Mouse (Mus musculus) adrenal gland, postnatal 25 days (tissue): ENCODE measurements around the gene Tmbim1. TPM values are rescaled to one million over a fixed set of nuclear protein-coding genes. Genes with fewer than 3 reads are reported as not detected.
"Not testable (repeated sequence)": the region's sequence is repeated elsewhere in the genome, so short reads cannot be mapped to it uniquely, and the experiment has no call there.

Experiments used
- DNase-seq: peaks from one replicate; pipeline ENCODE4 v3.0.0; 2021; ENCODE audit warnings: mixed read lengths
- total RNA-seq: library from RNA; stranded (reverse); gene quantifications from 2 replicates; pipeline ENCODE4 v1.2.3, GENCODE M21; 2021

Gene Tmbim1
- total RNA-seq, 1 experiment from 2014 or later = 84.7 TPM

DNA sequence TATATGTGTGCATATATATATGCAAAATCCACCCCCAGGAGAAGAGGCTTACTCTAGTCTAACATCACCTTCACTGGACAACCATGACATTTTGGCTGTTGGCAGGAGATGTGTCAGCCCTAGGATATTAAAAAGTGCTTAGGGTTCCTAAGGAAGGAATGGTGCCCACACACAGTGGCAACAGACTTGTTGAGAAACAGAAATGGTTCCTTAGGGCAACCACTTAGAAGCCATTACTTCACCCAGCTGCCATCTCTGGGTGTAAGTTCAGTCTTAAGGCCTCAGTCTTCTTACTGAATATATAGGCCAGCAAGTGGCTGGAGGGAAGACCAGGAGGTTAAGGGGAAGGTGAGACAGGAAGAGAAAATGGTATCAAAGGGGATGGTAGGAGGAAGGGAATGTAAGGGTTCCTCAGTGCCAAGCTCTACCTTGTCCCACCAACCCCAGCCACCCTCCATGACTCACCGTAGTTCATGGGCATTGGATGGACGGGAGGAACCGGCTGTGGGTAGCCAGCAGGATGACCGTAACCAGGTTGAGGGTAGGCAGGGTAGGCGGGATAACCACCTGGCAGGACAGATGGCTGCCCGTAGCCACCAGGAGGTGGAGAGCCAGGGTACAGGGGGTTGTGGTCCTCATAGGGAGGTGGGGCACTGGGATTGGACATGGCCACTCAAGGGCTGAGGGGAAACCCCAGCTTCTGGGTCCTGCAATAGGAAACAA, 10.5 kb downstream of the Tmbim1 start:
- DNase-seq = no peak

DNA sequence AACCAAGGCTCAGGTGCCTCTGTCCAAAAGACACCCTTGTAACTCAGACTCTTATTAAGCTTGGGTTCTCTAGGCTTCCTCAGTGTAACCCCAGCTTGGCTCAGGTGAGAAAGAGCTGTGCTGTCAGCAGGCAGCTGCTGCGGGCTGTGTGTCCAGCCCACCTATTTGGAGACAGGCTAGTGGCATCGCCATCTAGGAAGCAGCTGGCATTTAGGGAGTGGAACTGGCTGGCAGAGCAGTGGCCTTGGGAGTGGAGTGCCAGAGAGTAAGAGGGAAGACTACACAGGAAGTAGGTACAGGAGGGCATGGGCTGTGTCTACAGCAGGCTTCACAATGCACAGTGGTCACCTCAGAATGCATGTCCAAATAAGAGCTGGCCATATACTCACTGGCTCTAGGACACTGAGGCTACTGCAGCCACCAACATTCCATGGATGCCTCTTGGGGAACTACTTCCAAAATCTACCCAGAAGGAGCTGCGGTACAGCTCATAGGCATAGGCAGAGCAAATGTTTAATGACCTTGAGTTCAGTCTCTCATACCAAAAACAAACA, 11.3 kb downstream of the Tmbim1 start:
- DNase-seq = no peak

DNA sequence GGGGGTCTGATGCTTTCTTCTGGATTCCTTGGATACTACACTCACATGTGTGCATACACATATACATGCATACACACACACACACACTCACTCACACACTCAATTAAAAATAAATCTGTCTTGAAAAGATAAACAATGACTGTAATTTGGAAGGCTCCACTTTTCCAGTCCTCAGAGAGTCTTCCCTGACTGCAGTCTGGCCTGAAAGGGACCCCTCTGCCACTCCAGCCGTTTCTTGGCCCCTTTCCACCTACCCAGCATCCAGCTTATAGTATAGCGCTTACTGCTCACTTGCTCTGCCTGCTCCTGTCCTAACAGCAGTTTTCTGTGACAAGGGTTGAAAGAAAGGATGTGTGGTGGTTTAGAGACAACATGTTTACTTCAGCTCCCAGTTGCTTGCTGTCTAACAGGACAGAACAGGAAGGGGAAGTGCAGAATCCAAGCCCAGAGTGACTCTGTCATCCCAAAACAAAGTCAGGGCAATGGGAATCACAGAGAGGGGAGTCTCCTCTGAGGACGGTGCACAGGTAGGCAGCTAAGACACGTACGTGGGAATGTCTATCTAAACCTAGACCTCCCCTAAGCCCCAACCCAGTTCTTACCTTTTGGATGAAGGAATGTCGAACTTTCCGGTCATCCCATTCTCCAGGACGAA, 12.0 kb downstream of the Tmbim1 start:
- no peak for DNase-seq

DNA sequence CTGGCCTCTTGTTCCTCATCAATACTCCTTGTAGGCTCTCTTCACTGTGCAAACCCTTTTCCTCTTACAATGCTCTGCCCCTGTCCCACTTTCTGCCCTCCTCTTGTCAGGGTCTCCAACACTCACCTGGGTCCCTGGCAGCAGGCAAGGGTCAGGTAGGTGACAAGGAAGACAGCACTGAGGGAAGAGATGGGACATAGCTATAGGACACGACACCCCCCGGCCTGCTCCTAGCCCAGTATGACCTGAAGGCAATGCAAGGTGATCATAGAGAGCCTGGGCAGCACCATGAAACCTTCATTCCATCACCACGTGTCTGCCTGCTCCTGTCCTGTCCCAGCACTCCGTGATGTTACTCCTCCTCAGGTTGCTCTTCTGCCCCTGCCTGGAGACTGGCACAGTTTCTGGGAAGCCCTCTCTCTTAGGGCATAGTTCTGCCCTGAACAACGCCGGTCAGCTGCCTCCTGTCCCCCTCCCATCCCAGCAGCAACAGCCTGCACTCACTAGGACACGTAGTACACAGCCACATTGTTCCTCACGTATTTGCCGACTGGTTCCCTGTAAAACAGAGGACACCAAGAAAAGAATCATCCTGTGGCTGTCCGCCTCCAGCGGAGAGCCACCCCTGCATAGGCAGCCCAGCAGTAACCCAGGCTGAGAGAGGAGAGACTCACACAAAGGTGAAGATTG, 12.9 kb downstream of the Tmbim1 start:
- DNase-seq = no peak

DNA sequence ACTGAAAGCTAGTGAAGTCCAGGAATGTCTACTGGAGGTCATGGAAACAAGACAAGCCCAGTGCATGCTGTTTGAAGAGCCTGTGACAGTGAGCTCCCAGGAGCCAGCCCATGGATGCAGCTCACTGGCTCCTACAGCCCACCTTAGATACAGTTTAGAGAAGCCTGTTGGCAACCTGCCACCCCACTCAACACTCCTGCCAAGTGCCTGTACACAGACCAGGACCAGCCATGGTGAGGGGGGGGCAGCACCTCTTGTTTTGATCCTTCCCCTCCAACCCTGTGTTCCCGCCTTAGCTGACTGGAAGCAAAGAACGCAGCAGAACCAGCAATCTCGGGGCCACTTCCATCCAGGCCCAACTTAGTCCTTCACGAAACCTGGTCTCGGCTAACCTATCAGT, 15.3 kb downstream of the Tmbim1 start:
- no peak for DNase-seq

DNA sequence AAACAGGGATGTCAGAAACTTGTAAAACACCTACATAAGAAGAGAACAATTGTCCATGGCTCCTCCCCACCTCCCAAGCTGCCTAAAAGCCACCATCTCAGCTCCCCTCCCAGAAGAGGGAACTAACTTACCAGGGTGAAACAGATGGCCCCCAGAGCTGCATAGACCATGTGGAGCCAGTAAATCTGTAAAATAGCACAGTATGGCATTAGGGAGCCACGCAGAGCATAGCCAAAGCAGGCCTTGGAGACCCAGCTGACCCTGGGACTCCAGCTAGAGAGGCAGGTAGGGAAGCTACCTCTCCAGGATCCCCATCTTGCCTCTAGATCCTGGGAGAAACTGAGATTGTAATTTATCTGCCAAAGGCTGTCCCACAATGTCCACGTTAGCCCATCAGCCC, 15.7 kb downstream of the Tmbim1 start:
- DNase-seq = no peak

DNA sequence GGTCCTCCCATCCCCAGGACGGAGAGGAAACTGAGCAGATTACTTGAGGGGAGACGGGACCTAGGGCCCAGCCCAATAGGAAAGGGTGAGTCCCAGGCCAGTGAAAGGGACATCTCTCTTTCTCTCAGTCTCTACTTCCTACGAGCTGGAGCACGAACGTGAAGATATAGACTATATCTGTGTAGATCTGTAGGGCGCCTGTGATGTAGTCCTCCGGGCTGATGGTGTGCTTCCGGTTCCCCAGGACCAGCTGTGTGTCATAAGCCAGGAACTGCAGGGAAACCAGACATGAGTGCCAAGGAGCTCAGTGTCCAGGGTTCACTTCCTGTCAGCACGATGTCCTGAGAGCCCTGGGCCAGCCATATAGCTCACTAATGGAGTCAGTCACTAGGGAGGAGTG, 16.2 kb downstream of the Tmbim1 start:
- DNase-seq = no peak

DNA sequence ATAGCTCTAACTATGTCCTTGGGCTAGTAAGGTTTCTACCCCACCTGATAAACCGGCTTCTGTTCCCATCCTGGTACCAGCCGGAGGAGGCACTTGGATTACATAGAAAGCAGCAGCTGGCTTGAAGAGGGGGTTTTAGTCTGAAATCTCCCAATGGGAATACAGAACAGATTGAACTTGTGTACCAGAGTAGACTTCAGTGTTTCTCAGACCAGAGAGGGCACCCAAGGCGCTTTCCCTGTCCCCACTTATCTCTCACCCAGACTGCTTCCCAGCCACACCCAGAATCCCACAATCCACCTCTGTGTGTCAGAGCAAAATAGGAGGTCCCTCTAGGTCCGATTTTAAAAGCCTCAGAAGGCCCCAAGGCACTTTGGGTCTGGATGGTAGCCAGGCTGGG, 17.1 kb downstream of the Tmbim1 start:
- DNase-seq = no peak

DNA sequence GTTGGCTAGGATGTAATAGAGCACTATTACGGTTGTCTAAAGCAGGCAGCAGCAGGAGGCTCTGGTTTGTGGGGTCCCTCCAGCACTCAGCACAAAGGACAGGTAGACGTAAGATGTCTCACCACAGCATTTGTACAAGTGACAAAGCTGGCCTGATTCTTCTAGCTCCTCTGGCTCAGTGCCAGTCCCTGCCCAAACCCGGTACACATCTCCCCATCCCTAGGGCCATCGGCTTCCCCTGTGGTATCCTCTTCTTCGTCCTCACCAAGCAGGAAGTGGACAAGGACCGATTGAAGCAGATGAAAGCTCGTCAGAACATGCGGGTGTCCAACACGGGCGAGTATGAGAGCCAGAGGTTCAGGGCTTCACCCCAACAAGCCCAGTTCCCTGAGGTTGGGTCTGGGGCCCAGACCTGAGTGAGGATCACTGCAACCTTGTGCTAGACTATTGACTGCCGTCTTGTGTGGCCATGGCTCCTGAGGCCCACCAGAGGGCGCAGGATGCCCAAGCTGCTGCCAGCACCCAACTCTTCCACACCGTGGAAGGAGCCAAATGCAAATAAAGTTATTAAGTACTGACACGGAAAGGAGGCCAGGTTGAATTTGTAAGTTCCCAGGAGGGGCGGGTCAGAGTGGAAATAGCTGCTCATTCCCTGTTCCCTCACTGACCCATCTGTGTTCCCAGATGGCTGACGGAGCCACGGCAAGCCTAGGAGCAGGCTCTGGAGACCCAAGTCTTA, 18.4 kb downstream of the Tmbim1 start:
- not testable (repeated sequence) for DNase-seq

DNA sequence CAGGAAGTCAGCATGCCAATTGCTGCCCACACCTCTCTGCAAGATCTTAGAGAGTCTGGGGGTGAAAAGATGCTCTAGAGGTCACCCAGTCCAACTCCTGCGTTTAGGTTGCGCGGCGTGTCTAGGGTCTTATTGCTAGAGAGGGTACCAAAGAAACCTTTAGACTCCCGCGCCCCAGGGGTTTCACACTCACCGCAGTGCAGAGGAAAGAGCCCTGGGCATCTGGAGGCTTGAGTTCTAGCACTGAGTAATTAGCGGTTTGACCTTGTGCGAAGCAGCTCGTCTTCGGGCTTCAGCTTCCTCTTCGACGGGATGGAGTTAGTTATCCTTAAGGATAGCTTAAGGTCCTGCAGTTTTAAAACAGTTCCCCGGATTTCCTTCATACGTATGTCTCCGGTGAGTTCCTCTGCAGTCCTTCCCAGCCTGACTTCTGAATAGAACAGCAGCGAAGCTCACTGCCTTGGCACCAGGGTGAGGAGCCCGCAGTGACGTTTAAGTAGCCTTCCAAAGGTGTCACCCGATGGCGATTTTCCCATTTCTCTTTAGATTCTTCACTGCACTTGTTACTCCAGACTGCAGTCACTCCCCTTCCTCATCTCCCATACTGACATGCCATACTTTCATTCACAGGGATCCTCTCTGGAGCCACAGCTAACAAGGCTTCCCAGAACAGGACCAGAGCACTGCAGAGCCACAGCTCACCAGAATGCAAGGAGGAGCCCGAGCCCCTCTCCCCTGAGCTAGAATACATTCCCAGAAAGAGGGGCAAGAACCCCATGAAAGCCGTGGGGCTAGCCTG, 20.0 kb downstream of the Tmbim1 start:
- no peak for DNase-seq

DNA sequence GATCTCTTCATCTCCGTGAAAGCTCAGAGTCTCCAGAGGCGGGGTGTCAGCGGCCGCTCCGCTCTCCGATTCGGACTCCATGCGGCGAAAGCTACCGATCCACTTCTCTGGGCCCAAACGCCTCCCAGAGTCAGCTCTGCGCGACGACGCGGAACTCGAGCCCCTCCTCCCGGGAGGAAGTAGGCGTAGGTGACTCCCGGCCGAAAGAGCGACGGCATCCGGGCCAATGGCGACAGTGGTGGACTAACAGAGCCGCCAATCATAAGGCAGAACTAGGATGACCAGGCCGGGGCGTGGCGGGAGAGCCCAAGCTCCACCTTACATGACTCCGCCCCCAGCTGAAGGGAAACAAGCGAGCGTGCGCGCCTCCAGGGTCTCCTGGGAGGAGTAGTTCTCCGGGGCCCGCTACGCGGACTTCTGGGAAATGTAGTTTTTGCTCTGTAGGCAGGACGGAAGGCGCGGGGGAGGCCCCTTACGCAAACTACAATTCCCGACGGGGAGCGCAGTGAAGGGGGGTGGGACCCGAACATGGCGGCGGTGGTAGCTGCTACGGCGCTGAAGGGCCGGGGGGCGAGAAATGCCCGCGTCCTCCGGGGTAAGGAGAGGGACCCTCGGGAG, 20.8 kb downstream of the Tmbim1 start, which contains the start of the genes Aamp and Pnkd:
Gene Aamp, minus strand, starts transcription at position 196 of the 618 bp plus-strand sequence.
Gene Pnkd, plus strand, starts transcription at position 388 of the 618 bp plus-strand sequence.
- DNase-seq = peak; percentile 99

DNA sequence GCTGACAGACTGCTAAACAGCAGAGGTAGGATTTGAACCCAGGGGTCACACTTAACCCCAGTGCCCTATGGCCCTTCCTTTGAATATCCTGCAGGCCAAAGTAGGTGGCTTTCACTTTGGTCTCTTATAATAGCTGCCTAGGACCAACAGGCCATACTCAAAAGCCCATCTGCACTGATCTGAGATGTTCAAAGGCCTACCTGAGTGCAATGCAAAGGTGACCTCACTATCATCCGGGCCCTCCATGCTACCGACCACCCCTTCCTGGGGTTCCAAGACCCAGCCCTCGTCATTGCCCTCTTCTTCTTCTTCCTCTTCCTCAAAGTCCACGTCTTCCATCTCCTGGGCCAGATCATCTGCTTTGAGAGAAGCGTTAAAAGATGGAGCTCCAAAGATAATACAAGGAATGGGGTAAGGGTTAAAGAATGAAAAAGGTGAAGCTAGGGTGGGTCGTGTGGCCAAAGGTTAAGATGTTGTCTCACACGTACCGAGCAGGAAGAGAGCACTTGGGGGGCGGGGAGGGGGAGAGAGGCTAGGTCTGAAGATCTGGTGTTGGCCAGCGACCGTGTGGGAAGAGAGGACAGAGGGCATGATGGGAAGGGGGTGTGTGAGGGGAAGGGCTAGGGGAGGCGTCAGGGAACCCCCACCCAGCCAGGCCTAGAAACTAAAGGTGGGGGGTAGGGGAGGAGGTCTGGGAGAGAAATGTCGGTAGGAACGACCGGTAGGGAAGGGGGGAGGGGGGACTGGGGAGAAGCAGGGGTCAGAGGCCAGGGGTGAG, 21.5 kb downstream of the Tmbim1 start:
- peak; percentile 58 for DNase-seq

DNA sequence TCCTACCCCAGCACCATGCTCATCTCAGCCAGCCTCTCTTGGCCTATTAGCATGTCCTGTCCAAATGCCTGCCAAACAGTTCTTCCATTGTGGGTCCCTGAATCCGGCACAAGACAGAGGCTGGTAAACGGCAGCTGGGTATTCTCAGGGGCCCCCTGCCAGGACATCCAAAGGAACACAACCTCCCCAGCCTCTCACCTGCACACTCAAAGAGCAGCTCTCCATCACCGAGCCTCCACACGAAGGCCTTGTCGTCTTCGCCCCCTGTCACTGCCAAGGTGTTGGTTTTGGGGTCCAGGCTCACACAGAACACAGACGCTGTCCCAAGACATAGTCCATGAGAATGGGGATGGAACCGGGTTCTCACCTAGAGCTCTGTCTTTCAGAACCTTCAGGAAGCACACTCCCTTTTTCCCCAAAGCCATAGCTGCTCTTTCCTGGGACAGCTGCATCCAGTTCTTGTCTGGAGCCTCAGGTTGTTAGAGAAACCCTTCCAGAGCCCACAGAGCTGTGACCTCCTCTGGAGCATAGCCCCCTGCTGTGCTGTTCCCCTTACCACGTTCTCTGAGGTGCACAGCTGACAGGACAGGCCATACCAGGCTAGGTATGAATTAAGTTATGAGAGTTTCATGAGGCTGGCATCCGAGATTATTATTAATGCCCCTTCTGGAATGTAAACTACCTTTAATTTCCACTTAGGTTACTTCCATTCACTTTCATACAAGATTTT, 22.4 kb downstream of the Tmbim1 start:
- DNase-seq = no peak

DNA sequence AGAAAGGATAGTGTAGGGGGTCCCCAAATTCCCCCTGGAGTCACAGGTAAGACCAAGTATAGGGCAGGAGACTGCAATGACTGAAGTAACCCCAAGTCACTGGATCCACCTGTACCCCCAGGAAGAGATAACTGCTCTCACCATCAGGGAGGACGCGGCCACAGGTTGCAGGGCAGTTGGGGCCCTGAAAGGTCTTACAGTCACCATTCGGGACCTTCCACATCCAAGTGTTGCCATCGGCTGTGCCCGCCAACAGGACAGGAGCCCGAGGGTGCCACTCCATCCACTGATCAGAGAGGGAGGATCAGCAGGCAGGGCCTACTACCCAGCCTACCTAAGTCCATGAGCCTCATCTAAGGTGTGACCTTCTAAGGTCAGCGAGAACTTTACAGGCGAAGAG, 23.5 kb downstream of the Tmbim1 start:
- DNase-seq = no peak

DNA sequence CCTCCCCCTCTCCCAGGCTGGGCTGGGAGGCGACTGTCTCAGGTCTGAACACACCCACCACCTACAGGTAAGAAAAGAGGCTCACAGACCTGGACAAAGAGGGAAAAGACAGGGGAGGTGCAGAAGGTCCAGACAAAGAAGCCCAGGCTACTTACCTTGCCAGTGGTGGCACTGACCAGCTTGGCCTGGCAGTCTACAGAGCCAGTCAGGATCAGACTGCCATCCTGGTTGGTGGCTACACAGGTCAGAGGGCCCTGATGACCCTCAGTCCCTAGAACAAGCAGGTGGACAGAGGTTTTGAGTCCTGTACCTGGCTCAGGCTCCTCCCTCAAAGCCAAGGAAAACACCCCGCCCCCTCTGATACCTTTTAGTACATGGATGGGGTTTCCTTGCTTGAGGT, 24.1 kb downstream of the Tmbim1 start:
- DNase-seq = no peak

DNA sequence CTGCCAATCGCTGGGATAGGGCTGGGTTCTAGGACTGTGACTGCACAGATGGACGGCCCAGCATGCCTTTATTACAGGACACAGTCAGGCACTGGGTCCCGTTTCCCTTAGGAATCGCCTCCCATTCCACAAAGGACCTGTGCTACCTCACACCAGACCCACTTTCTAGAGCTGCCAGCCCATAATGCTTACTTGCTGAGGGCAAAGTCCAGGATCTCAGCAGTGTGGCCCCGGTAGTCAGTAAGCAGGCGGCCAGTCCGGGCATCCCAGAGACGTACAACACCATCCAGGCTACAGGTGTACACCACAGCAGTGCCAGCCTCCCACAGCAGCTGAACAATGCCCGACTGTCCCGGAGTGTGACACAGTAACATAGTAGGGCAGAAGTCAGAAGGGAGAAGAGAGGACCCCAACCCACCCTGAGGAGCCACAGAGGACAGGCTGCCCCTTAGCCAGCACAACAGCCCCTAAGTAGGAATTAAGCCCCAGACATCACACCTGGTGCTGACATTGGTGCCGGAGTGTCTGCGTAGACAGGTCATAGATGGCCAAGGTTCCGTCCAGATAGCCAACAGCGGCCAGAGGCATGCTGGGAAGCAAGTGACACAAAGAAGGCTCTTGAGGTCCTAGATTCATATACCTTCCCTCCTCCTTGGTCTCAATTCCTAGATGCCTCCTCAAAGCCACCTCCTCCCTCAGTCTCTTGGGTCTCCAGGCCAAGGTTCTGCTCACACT, 24.7 kb downstream of the Tmbim1 start:
- DNase-seq = no peak

DNA sequence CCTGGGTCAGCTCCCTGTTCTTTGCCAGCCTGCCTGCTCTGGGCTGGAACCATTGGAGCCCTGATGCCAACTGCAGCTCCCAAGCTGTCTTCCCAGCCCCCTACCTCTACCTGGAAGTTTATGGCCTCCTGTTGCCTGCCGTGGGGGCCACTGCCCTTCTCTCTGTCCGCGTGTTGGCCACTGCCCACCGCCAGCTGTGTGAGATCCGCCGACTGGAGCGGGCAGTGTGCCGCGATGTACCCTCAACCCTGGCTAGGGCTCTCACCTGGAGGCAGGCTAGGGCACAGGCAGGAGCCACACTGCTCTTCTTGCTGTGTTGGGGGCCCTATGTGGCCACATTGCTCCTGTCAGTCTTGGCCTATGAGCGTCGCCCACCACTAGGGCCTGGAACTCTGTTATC, 26.4 kb downstream of the Tmbim1 start:
- no peak for DNase-seq

DNA sequence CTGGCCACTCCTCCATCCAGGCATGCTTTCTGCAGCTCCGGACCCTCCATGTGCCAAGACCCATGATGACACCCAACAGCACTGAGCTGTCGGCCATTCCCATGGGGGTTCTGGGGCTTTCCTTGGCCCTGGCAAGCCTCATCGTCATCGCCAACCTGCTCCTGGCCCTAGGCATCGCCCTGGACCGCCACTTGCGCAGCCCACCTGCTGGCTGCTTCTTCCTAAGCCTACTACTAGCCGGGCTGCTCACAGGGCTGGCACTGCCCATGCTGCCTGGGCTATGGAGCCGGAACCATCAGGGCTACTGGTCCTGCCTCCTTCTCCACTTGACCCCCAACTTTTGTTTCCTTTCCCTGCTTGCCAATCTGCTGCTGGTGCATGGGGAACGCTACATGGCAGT, 26.9 kb downstream of the Tmbim1 start, which contains the start of gene Gpbar1:
Gene Gpbar1, plus strand, starts transcription at position 13 of the 400 bp plus-strand sequence.
- no peak for DNase-seq
